Mouse (Mus musculus) ES-Bruce4 (cell line): ENCODE measurements around the gene Chst10.

Source experiments
- CTCF ChIP-seq: IDR thresholded peaks from one replicate; pipeline ENCODE4 v1.8.1; 2011; ENCODE audit warnings: low read depth, low read length
- EP300 ChIP-seq: IDR thresholded peaks from 2 replicates; pipeline ENCODE4 v1.6.1; 2011; ENCODE audit warnings: low read depth, low read length; ENCODE audit not compliant: insufficient read depth
- POLR2A ChIP-seq: IDR thresholded peaks from one replicate; pipeline ENCODE4 v1.8.1; 2011; ENCODE audit warnings: low read length; ENCODE audit not compliant: insufficient read depth

GRCm38 (mm10) chr1:38835568-38836476 lies 62.1 kb downstream of the Chst10 start:
- no peak for TF ChIP-seq EP300
- TF ChIP-seq POLR2A, result no peak
- no peak for TF ChIP-seq CTCF
